Mouse (Mus musculus) A20 (cell line): ENCODE measurements around the gene Plekha7.
"Not testable (repeated sequence)": the region's sequence is repeated elsewhere in the genome, so short reads cannot be mapped to it uniquely, and the experiment has no call there.

Experiments used
- DNase-seq: peaks from one replicate; pipeline ENCODE4 v3.0.0-alpha.2; 2011; ENCODE audit warnings: low read depth, low spot score

Plekha7 gene

GRCm38 (mm10) chr7:116131390-116131789 is 176.8 kb downstream of the Plekha7 start:
- DNase-seq = peak; percentile 36

GRCm38 (mm10) chr7:116129374-116129773 is 178.8 kb downstream of the Plekha7 start:
- no peak for DNase-seq

- DNase-seq = no peak
These were observed 179.9 kb downstream of the Plekha7 start for GRCm38 (mm10) chr7:116128286-116128685.

- DNase-seq = no peak
These were observed 181.1 kb downstream of the Plekha7 start for GRCm38 (mm10) chr7:116127052-116127451.

GRCm38 (mm10) chr7:116125671-116126070 is 182.5 kb downstream of the Plekha7 start:
- DNase-seq = no peak

GRCm38 (mm10) chr7:116124057-116124456 is 184.1 kb downstream of the Plekha7 start:
- DNase-seq = no peak

- no peak for DNase-seq
These were observed 184.6 kb downstream of the Plekha7 start for GRCm38 (mm10) chr7:116123597-116123985.

GRCm38 (mm10) chr7:116122981-116123596 is 185.1 kb downstream of the Plekha7 start:
- DNase-seq = no peak

- no peak for DNase-seq
These were observed 187.0 kb downstream of the Plekha7 start for GRCm38 (mm10) chr7:116121202-116121601.

GRCm38 (mm10) chr7:116120737-116121136 is 187.4 kb downstream of the Plekha7 start:
- DNase-seq = no peak

GRCm38 (mm10) chr7:116119306-116119857 is 188.8 kb downstream of the Plekha7 start:
- no peak for DNase-seq

GRCm38 (mm10) chr7:116115991-116116390 is 192.2 kb downstream of the Plekha7 start:
- no peak for DNase-seq

- no peak for DNase-seq
These were observed 192.8 kb downstream of the Plekha7 start for GRCm38 (mm10) chr7:116115216-116115930.

GRCm38 (mm10) chr7:116111546-116111945 is 196.6 kb downstream of the Plekha7 start:
- DNase-seq = no peak

- no peak for DNase-seq
These were observed 197.5 kb downstream of the Plekha7 start for GRCm38 (mm10) chr7:116110661-116111060.

- no peak for DNase-seq
These were observed 205.1 kb downstream of the Plekha7 start for GRCm38 (mm10) chr7:116103091-116103490.

GRCm38 (mm10) chr7:116099952-116100528 is 208.1 kb downstream of the Plekha7 start:
- DNase-seq = no peak

- DNase-seq = no peak
These were observed 214.7 kb downstream of the Plekha7 start for GRCm38 (mm10) chr7:116093466-116093850.

- DNase-seq = peak; percentile 96
These were observed 215.3 kb downstream of the Plekha7 start for GRCm38 (mm10) chr7:116092710-116093465.

- not testable (repeated sequence) for DNase-seq
These were observed 223.8 kb downstream of the Plekha7 start, which contains the start of gene Gm4353 for GRCm38 (mm10) chr7:116084366-116084765. Gm4353 (minus strand) TSS chr7:116084635.
